Mouse (Mus musculus) right cerebral cortex, postnatal 36 days (tissue): ENCODE results near the gene Pink1.

ENCODE experiments used
- DNase-seq, 2 experiments: peaks; one replicate each; pipeline ENCODE4 v3.0.0; 2022; ENCODE audit warnings: low spot score in 2 of 2, mixed read lengths in 1 of 2

Gene Pink1

GRCm38 (mm10) chr4:138326077-138326695 lies at the start of gene Pink1:
Pink1 (minus strand) TSS chr4:138326307.
- peak; percentile 87 to 90 for DNase-seq

- DNase-seq = no peak
These were observed 49.0 kb upstream of the Pink1 start for GRCm38 (mm10) chr4:138375117-138375516.

GRCm38 (mm10) chr4:138370996-138371516 lies 44.9 kb upstream of the Pink1 start:
- no peak for DNase-seq

- DNase-seq = no peak
These were observed 42.6 kb upstream of the Pink1 start for GRCm38 (mm10) chr4:138368498-138369260.

- no peak for DNase-seq
These were observed 41.8 kb upstream of the Pink1 start, which contains the start of gene Cda for GRCm38 (mm10) chr4:138367641-138368497. Cda (minus strand) TSS chr4:138367992.

- no peak for DNase-seq
These were observed 40.5 kb upstream of the Pink1 start for GRCm38 (mm10) chr4:138366561-138366960.

- DNase-seq = no peak
These were observed 37.4 kb upstream of the Pink1 start for GRCm38 (mm10) chr4:138363511-138363910.

GRCm38 (mm10) chr4:138362883-138363282 lies 36.8 kb upstream of the Pink1 start:
- no peak for DNase-seq

GRCm38 (mm10) chr4:138361370-138361821 lies 35.3 kb upstream of the Pink1 start:
- DNase-seq = no peak

GRCm38 (mm10) chr4:138358176-138358575 lies 32.1 kb upstream of the Pink1 start:
- no peak for DNase-seq

GRCm38 (mm10) chr4:138356551-138356950 lies 30.4 kb upstream of the Pink1 start:
- DNase-seq = no peak

GRCm38 (mm10) chr4:138356141-138356540 lies 30.0 kb upstream of the Pink1 start:
- no peak for DNase-seq

GRCm38 (mm10) chr4:138355496-138355895 lies 29.4 kb upstream of the Pink1 start:
- no peak for DNase-seq

GRCm38 (mm10) chr4:138353438-138354171 lies 27.5 kb upstream of the Pink1 start:
- DNase-seq = no peak

GRCm38 (mm10) chr4:138352692-138353091 lies 26.6 kb upstream of the Pink1 start:
- DNase-seq = no peak

GRCm38 (mm10) chr4:138351821-138352220 lies 25.7 kb upstream of the Pink1 start:
- DNase-seq = no peak

GRCm38 (mm10) chr4:138348716-138349115 lies 22.6 kb upstream of the Pink1 start:
- DNase-seq = no peak

GRCm38 (mm10) chr4:138347280-138347679 lies 21.2 kb upstream of the Pink1 start:
- no peak for DNase-seq

- DNase-seq = no peak
These were observed 18.9 kb upstream of the Pink1 start for GRCm38 (mm10) chr4:138344891-138345545.

GRCm38 (mm10) chr4:138343341-138343837 lies 17.3 kb upstream of the Pink1 start:
- DNase-seq = no peak
